Mouse (Mus musculus) liver, adult 2 months (tissue): ENCODE measurements around the gene Ptpra.

ENCODE experiments used
- CTCF ChIP-seq: fragments of 200-500 bp; IDR thresholded peaks from 2 replicates; pipeline ENCODE4 v1.5.1; 2011; ENCODE audit warnings: low read depth, low read length, control low read depth
- POLR2A ChIP-seq: fragments of 200-500 bp; IDR thresholded peaks from 2 replicates; pipeline ENCODE4 v1.6.1; 2011; ENCODE audit warnings: low read length, control low read depth; ENCODE audit not compliant: insufficient read depth; ENCODE audit errors: extremely low read depth

GRCm38 (mm10) chr2:130448449-130448848 is 1.6 kb upstream of the Ptpra start:
- no peak for TF ChIP-seq POLR2A
- TF ChIP-seq CTCF: no peak
